Mouse (Mus musculus) forebrain, embryonic 13.5 days (tissue): ENCODE measurements around the gene Mmp15. TPM values are rescaled to one million over a fixed set of nuclear protein-coding genes. Genes with fewer than 3 reads are reported as not detected.
"Not testable (repeated sequence)": the region's sequence is repeated elsewhere in the genome, so short reads cannot be mapped to it uniquely, and the experiment has no call there.

ENCODE experiments used
- ATAC-seq: fragments of 200-750 bp; cut with Nextera tagmentation; 2 replicates; pipeline ENCODE4 v1.8.0; 2017
- H3K27ac ChIP-seq: fragments of 300-500 bp; sonication (generic); 2 replicates; pipeline ENCODE4 v1.5.1; 2015; ENCODE audit warnings: inconsistent platforms, mild to moderate bottlenecking, moderate library complexity
- H3K27me3 ChIP-seq: fragments of 300-500 bp; sonication (generic); 2 replicates; pipeline ENCODE4 v1.6.1; 2015; ENCODE audit warnings: mild to moderate bottlenecking, inconsistent platforms
- H3K36me3 ChIP-seq: fragments of 300-500 bp; sonication (generic); 2 replicates; pipeline ENCODE4 v1.6.1; 2015; ENCODE audit warnings: mild to moderate bottlenecking, inconsistent platforms; ENCODE audit not compliant: poor library complexity, severe bottlenecking
- H3K4me1 ChIP-seq: fragments of 300-500 bp; sonication (generic); 2 replicates; pipeline ENCODE4 v1.6.1; 2015; ENCODE audit warnings: inconsistent platforms
- H3K4me2 ChIP-seq: fragments of 300-500 bp; sonication (generic); 2 replicates; pipeline ENCODE4 v1.6.1; 2015; ENCODE audit warnings: inconsistent platforms, mild to moderate bottlenecking, moderate library complexity
- H3K4me3 ChIP-seq: fragments of 300-500 bp; sonication (generic); 2 replicates; pipeline ENCODE4 v1.5.1; 2015; ENCODE audit warnings: mild to moderate bottlenecking, inconsistent platforms
- H3K9ac ChIP-seq: fragments of 300-500 bp; sonication (generic); 2 replicates; pipeline ENCODE4 v1.6.1; 2015; ENCODE audit warnings: mild to moderate bottlenecking, inconsistent platforms
- H3K9me3 ChIP-seq: fragments of 300-500 bp; sonication (generic); replicated peaks from 2 replicates; pipeline ENCODE4 v1.6.1; 2016; ENCODE audit warnings: inconsistent platforms
- WGBS: fragments of 180-500 bp; shearing (Covaris S2); methylation state at CpG from one replicate; pipeline ENCODE4 v1.1.7; 2015; 5-methylcytosine and 5-hydroxymethylcytosine counted together
- polyA plus RNA-seq: library from polyadenylated mRNA; unstranded; fragments of >200 nt; fragmentation: Nextera tagmentation; extraction: Ambion mirVana; gene quantifications from 2 replicates; pipeline ENCODE4 v1.2.1, GENCODE M21; 2015

The Mmp15 gene
- polyA plus RNA-seq, 1 experiment from 2014 or later: 10.9 TPM

- Histone ChIP-seq H3K9me3 (peaks cover 3% of the 10 kb centered on the region; the same call in 1 of the 2 replicates), H3K9ac (no peak overlapping the region), H3K4me2 (no peak overlapping the region), H3K4me1 (peaks cover 19% of the 10 kb centered on the region), H3K27ac (no peak overlapping the region), H3K36me3 (peaks cover 19% of the 10 kb centered on the region), H3K27me3 (no peaks in the 10 kb centered on the region), H3K4me3 (no peak overlapping the region)
- ATAC-seq: no peak
- 95% methylated on average over 2 of the region's 2 CpGs for WGBS
Measured at GRCm38 (mm10) chr8:95363849-95364248, 11.8 kb downstream of the Mmp15 start.

- Histone ChIP-seq H3K27me3 (no peaks in the 10 kb centered on the region), H3K36me3 (peaks cover 67% of the 10 kb centered on the region), H3K4me1 (no peaks in the 10 kb centered on the region), H3K27ac (no peak overlapping the region), H3K4me3 (no peak overlapping the region), H3K4me2 (no peak overlapping the region), H3K9me3 (no peaks in the 10 kb centered on the region), H3K9ac (no peak overlapping the region)
- 59% methylated on average over 20 of the region's 20 CpGs for WGBS
- ATAC-seq: no peak
Measured at GRCm38 (mm10) chr8:95369581-95370326, 17.7 kb downstream of the Mmp15 start.

- no peak for ATAC-seq
- H3K27me3 ChIP-seq: no peaks in the 10 kb centered on the region
- peaks cover 52% of the 10 kb centered on the region for H3K36me3 ChIP-seq
- no peak overlapping the region for H3K9ac ChIP-seq
- no peak overlapping the region for H3K4me2 ChIP-seq
- H3K27ac ChIP-seq: no peak overlapping the region
- WGBS: 81% methylated on average over 12 of the region's 12 CpGs
- H3K4me1 ChIP-seq: 0 out of 2 replicates have a peak, but pooled peaks cover 4% of the 10 kb centered on the region
- H3K4me3 ChIP-seq: no peak overlapping the region
- no peaks in the 10 kb centered on the region for H3K9me3 ChIP-seq
Measured at GRCm38 (mm10) chr8:95373389-95374002, 21.4 kb downstream of the Mmp15 start.

- no peak overlapping the region for H3K9ac ChIP-seq
- H3K27ac ChIP-seq: no peak overlapping the region
- peaks cover 43% of the 10 kb centered on the region for H3K36me3 ChIP-seq
- no peaks in the 10 kb centered on the region for H3K27me3 ChIP-seq
- WGBS: 81% methylated on average over 3 of the region's 3 CpGs
- no peaks in the 10 kb centered on the region for H3K9me3 ChIP-seq
- H3K4me1 ChIP-seq: 0 out of 2 replicates have a peak, but pooled peaks cover 4% of the 10 kb centered on the region
- H3K4me2 ChIP-seq: no peak overlapping the region
- no peak overlapping the region for H3K4me3 ChIP-seq
- no peak for ATAC-seq
Measured at GRCm38 (mm10) chr8:95374429-95374828, 22.4 kb downstream of the Mmp15 start.

GRCm38 (mm10) chr8:95375374-95375930 lies 23.4 kb downstream of the Mmp15 start:
- 83% methylated on average over 7 of the region's 7 CpGs for WGBS
- H3K36me3 ChIP-seq: peaks cover 33% of the 10 kb centered on the region
- H3K27me3 ChIP-seq: no peaks in the 10 kb centered on the region
- no peak overlapping the region for H3K4me2 ChIP-seq
- no peak overlapping the region for H3K27ac ChIP-seq
- ATAC-seq: no peak
- 0 out of 2 replicates have a peak, but pooled peaks cover 4% of the 10 kb centered on the region for H3K4me1 ChIP-seq
- H3K9ac ChIP-seq: no peak overlapping the region
- no peaks in the 10 kb centered on the region for H3K9me3 ChIP-seq
- H3K4me3 ChIP-seq: no peak overlapping the region

GRCm38 (mm10) chr8:95376309-95376999 lies 24.4 kb downstream of the Mmp15 start:
- Histone ChIP-seq H3K4me2 (no peak overlapping the region), H3K9me3 (no peaks in the 10 kb centered on the region), H3K36me3 (peaks cover 23% of the 10 kb centered on the region), H3K27ac (no peak overlapping the region), H3K27me3 (no peaks in the 10 kb centered on the region), H3K9ac (no peak overlapping the region), H3K4me1 (0 out of 2 replicates have a peak, but pooled peaks cover 4% of the 10 kb centered on the region), H3K4me3 (no peak overlapping the region)
- no peak for ATAC-seq
- 88% methylated on average over 12 of the region's 12 CpGs for WGBS

- Histone ChIP-seq H3K27me3 (no peaks in the 10 kb centered on the region), H3K9ac (no peak overlapping the region), H3K4me2 (no peak overlapping the region), H3K36me3 (peaks cover 17% of the 10 kb centered on the region), H3K4me3 (no peak overlapping the region), H3K4me1 (0 out of 2 replicates have a peak, but pooled peaks cover 4% of the 10 kb centered on the region), H3K9me3 (no peaks in the 10 kb centered on the region), H3K27ac (no peak overlapping the region)
- no peak for ATAC-seq
- 80% methylated on average over 4 of the region's 4 CpGs for WGBS
Measured at GRCm38 (mm10) chr8:95377101-95377500, 25.0 kb downstream of the Mmp15 start.

- WGBS: 69% methylated on average over 7 of the region's 7 CpGs
- Histone ChIP-seq H3K4me2 (no peak overlapping the region), H3K9me3 (no peaks in the 10 kb centered on the region), H3K4me3 (no peak overlapping the region), H3K27me3 (no peaks in the 10 kb centered on the region), H3K4me1 (0 out of 2 replicates have a peak, but pooled peaks cover 4% of the 10 kb centered on the region), H3K27ac (no peak overlapping the region), H3K36me3 (peaks cover 9% of the 10 kb centered on the region), H3K9ac (no peak overlapping the region)
- ATAC-seq: no peak
Measured at GRCm38 (mm10) chr8:95377863-95378291, 25.8 kb downstream of the Mmp15 start.

- H3K9ac ChIP-seq, H3K27me3 ChIP-seq, ATAC-seq, H3K4me2 ChIP-seq, H3K27ac ChIP-seq, H3K9me3 ChIP-seq, H3K36me3 ChIP-seq, H3K4me3 ChIP-seq, H3K4me1 ChIP-seq: not testable (repeated sequence)
- 95% methylated on average over 11 of the region's 11 CpGs for WGBS
Measured at GRCm38 (mm10) chr8:95378928-95379327, 26.9 kb downstream of the Mmp15 start.

GRCm38 (mm10) chr8:95380953-95381352 lies 28.9 kb downstream of the Mmp15 start:
- Histone ChIP-seq H3K9me3 (0 out of 2 replicates have a peak, but pooled peaks cover 4% of the 10 kb centered on the region), H3K9ac (no peak overlapping the region), H3K36me3 (no peaks in the 10 kb centered on the region), H3K4me3 (no peak overlapping the region), H3K4me2 (no peak overlapping the region), H3K27me3 (no peaks in the 10 kb centered on the region), H3K27ac (no peak overlapping the region), H3K4me1 (0 out of 2 replicates have a peak, but pooled peaks cover 4% of the 10 kb centered on the region)
- ATAC-seq: no peak

GRCm38 (mm10) chr8:95381595-95381994 lies 29.5 kb downstream of the Mmp15 start:
- no peak overlapping the region for H3K27ac ChIP-seq
- H3K9me3 ChIP-seq: 0 out of 2 replicates have a peak, but pooled peaks cover 4% of the 10 kb centered on the region
- no peak for ATAC-seq
- H3K4me3 ChIP-seq: no peak overlapping the region
- H3K9ac ChIP-seq: no peak overlapping the region
- WGBS: 88% methylated on average over 3 of the region's 3 CpGs
- H3K27me3 ChIP-seq: no peaks in the 10 kb centered on the region
- no peaks in the 10 kb centered on the region for H3K36me3 ChIP-seq
- 0 out of 2 replicates have a peak, but pooled peaks cover 4% of the 10 kb centered on the region for H3K4me1 ChIP-seq
- no peak overlapping the region for H3K4me2 ChIP-seq

GRCm38 (mm10) chr8:95384501-95384900 lies 32.4 kb downstream of the Mmp15 start:
- H3K4me1 ChIP-seq: no peaks in the 10 kb centered on the region
- 83% methylated on average over 3 of the region's 3 CpGs for WGBS
- H3K27ac ChIP-seq: no peak overlapping the region
- no peaks in the 10 kb centered on the region for H3K36me3 ChIP-seq
- no peak overlapping the region for H3K4me3 ChIP-seq
- no peak overlapping the region for H3K4me2 ChIP-seq
- no peaks in the 10 kb centered on the region for H3K27me3 ChIP-seq
- ATAC-seq: no peak
- H3K9ac ChIP-seq: no peak overlapping the region
- 0 out of 2 replicates have a peak, but pooled peaks cover 4% of the 10 kb centered on the region for H3K9me3 ChIP-seq
